Mouse (Mus musculus) kidney, embryonic 14.5 days (tissue): ENCODE data around the gene Slc39a11. TPM values are rescaled to one million over a fixed set of nuclear protein-coding genes. Genes with fewer than 3 reads are reported as not detected.

Source experiments
- ATAC-seq: fragments of 200-750 bp; cut with Nextera tagmentation; 2 replicates; pipeline ENCODE4 v1.8.0; 2017; ENCODE audit warnings: moderate number of reproducible peaks, mild to moderate bottlenecking, moderate TSS enrichment, moderate library complexity; ENCODE audit not compliant: low FRiP score, low TSS enrichment
- H3K27ac ChIP-seq: fragments of 300-500 bp; sonication (generic); 2 replicates; pipeline ENCODE4 v1.5.1; 2014; ENCODE audit warnings: low read depth, mild to moderate bottlenecking, low read length, moderate library complexity, mixed read lengths
- H3K27me3 ChIP-seq: fragments of 300-500 bp; sonication (generic); 2 replicates; pipeline ENCODE4 v1.6.1; 2014; ENCODE audit warnings: mild to moderate bottlenecking, low read length; ENCODE audit not compliant: control insufficient read depth, insufficient read depth
- H3K36me3 ChIP-seq: fragments of 300-500 bp; sonication (generic); 2 replicates; pipeline ENCODE4 v1.6.1; 2014; ENCODE audit warnings: low read length, mixed read lengths; ENCODE audit not compliant: control insufficient read depth, insufficient read depth
- H3K4me1 ChIP-seq: fragments of 300-500 bp; sonication (generic); 2 replicates; pipeline ENCODE4 v1.6.1; 2014; ENCODE audit warnings: low read length, mixed read lengths; ENCODE audit not compliant: control insufficient read depth, insufficient read depth
- H3K4me2 ChIP-seq: fragments of 300-500 bp; sonication (generic); replicated peaks from 2 replicates; pipeline ENCODE4 v1.6.1; 2014; ENCODE audit warnings: low read depth, mild to moderate bottlenecking, low read length
- H3K4me3 ChIP-seq: fragments of 300-500 bp; sonication (generic); 2 replicates; pipeline ENCODE4 v1.5.1; 2014; ENCODE audit warnings: mild to moderate bottlenecking, low read length
- H3K9ac ChIP-seq: fragments of 300-500 bp; sonication (generic); 2 replicates; pipeline ENCODE4 v1.6.1; 2014; ENCODE audit warnings: low read depth, mild to moderate bottlenecking, low read length, moderate library complexity
- H3K9me3 ChIP-seq: fragments of 300-500 bp; sonication (generic); 2 replicates; pipeline ENCODE4 v1.6.1; 2016; ENCODE audit warnings: low read length; ENCODE audit not compliant: control insufficient read depth
- WGBS: fragments of 180-500 bp; shearing (Covaris S2); extraction: QIAGEN DNeasy Blood & Tissue Kit; methylation state at CpG from one replicate; pipeline ENCODE4 v1.1.7; 2014; 5-methylcytosine and 5-hydroxymethylcytosine counted together
- polyA plus RNA-seq: library from polyadenylated mRNA; unstranded; fragments of >200 nt; fragmentation: Nextera tagmentation; extraction: Ambion mirVana; gene quantifications from 2 replicates; pipeline ENCODE4 v1.2.1, GENCODE M21; 2014

Slc39a11 gene
- polyA plus RNA-seq, 1 experiment from 2014 or later: 16.4 TPM

- Histone ChIP-seq H3K9ac (no peak overlapping the region), H3K9me3 (no peaks in the 10 kb centered on the region), H3K4me3 (no peak overlapping the region), H3K27me3 (no peaks in the 10 kb centered on the region), H3K4me2 (no peak overlapping the region), H3K4me1 (no peaks in the 10 kb centered on the region), H3K27ac (no peak overlapping the region), H3K36me3 (no peaks in the 10 kb centered on the region)
- WGBS: 75% methylated on average over 3 of the region's 3 CpGs
- no peak for ATAC-seq
Measured at GRCm38 (mm10) chr11:113528391-113528790, 121.5 kb downstream of the Slc39a11 start.

GRCm38 (mm10) chr11:113525731-113526130 is 124.1 kb downstream of the Slc39a11 start:
- H3K4me1 ChIP-seq: no peaks in the 10 kb centered on the region
- H3K9ac ChIP-seq: no peak overlapping the region
- H3K27ac ChIP-seq: no peak overlapping the region
- H3K9me3 ChIP-seq: no peaks in the 10 kb centered on the region
- no peaks in the 10 kb centered on the region for H3K27me3 ChIP-seq
- H3K36me3 ChIP-seq: no peaks in the 10 kb centered on the region
- no peak for ATAC-seq
- H3K4me3 ChIP-seq: no peak overlapping the region
- 73% methylated on average over 18 of the region's 18 CpGs for whole genome bisulfite sequencing
- H3K4me2 ChIP-seq: no peak overlapping the region

- Histone ChIP-seq H3K9ac (no peak overlapping the region), H3K4me2 (no peak overlapping the region), H3K4me1 (no peaks in the 10 kb centered on the region), H3K27ac (no peak overlapping the region), H3K27me3 (no peaks in the 10 kb centered on the region), H3K4me3 (no peak overlapping the region), H3K36me3 (no peaks in the 10 kb centered on the region), H3K9me3 (no peaks in the 10 kb centered on the region)
- no peak for ATAC-seq
- WGBS: 86% methylated on average over 4 of the region's 4 CpGs
Measured at GRCm38 (mm10) chr11:113522726-113523125, 127.2 kb downstream of the Slc39a11 start.

- H3K27me3 ChIP-seq: no peaks in the 10 kb centered on the region
- H3K36me3 ChIP-seq: no peaks in the 10 kb centered on the region
- no peak overlapping the region for H3K4me3 ChIP-seq
- H3K4me2 ChIP-seq: no peak overlapping the region
- H3K9me3 ChIP-seq: no peaks in the 10 kb centered on the region
- H3K4me1 ChIP-seq: no peaks in the 10 kb centered on the region
- ATAC-seq: no peak
- WGBS: 78% methylated on average over 20 of the region's 20 CpGs
- H3K27ac ChIP-seq: no peak overlapping the region
- no peak overlapping the region for H3K9ac ChIP-seq
Measured at GRCm38 (mm10) chr11:113521469-113522190, 128.2 kb downstream of the Slc39a11 start.

- no peak overlapping the region for H3K27ac ChIP-seq
- no peaks in the 10 kb centered on the region for H3K27me3 ChIP-seq
- no peaks in the 10 kb centered on the region for H3K4me1 ChIP-seq
- no peak overlapping the region for H3K9ac ChIP-seq
- H3K4me2 ChIP-seq: no peak overlapping the region
- no peak for ATAC-seq
- H3K9me3 ChIP-seq: no peaks in the 10 kb centered on the region
- H3K36me3 ChIP-seq: no peaks in the 10 kb centered on the region
- WGBS: 61% methylated on average over 17 of the region's 17 CpGs
- H3K4me3 ChIP-seq: no peak overlapping the region
Measured at GRCm38 (mm10) chr11:113520851-113521461, 128.9 kb downstream of the Slc39a11 start.

- WGBS: 77% methylated on average over 8 of the region's 8 CpGs
- no peak overlapping the region for H3K27ac ChIP-seq
- no peak overlapping the region for H3K4me2 ChIP-seq
- no peaks in the 10 kb centered on the region for H3K27me3 ChIP-seq
- no peak overlapping the region for H3K9ac ChIP-seq
- H3K9me3 ChIP-seq: no peaks in the 10 kb centered on the region
- no peak for ATAC-seq
- no peaks in the 10 kb centered on the region for H3K4me1 ChIP-seq
- no peaks in the 10 kb centered on the region for H3K36me3 ChIP-seq
- H3K4me3 ChIP-seq: no peak overlapping the region
Measured at GRCm38 (mm10) chr11:113520373-113520772, 129.5 kb downstream of the Slc39a11 start.

GRCm38 (mm10) chr11:113519973-113520372 is 129.9 kb downstream of the Slc39a11 start:
- no peak overlapping the region for H3K9ac ChIP-seq
- H3K4me3 ChIP-seq: no peak overlapping the region
- ATAC-seq: no peak
- H3K4me1 ChIP-seq: no peaks in the 10 kb centered on the region
- no peaks in the 10 kb centered on the region for H3K9me3 ChIP-seq
- no peak overlapping the region for H3K4me2 ChIP-seq
- H3K27ac ChIP-seq: no peak overlapping the region
- H3K36me3 ChIP-seq: no peaks in the 10 kb centered on the region
- 92% methylated on average over 7 of the region's 7 CpGs for WGBS
- H3K27me3 ChIP-seq: no peaks in the 10 kb centered on the region

GRCm38 (mm10) chr11:113518176-113518575 is 131.7 kb downstream of the Slc39a11 start:
- H3K27ac ChIP-seq: no peak overlapping the region
- 0 out of 2 replicates have a peak, but pooled peaks cover under 1% of the 10 kb centered on the region for H3K4me1 ChIP-seq
- H3K9me3 ChIP-seq: no peaks in the 10 kb centered on the region
- ATAC-seq: no peak
- H3K4me3 ChIP-seq: no peak overlapping the region
- WGBS: 77% methylated on average over 7 of the region's 7 CpGs
- no peak overlapping the region for H3K9ac ChIP-seq
- no peaks in the 10 kb centered on the region for H3K36me3 ChIP-seq
- H3K27me3 ChIP-seq: no peaks in the 10 kb centered on the region
- H3K4me2 ChIP-seq: no peak overlapping the region

- H3K4me3 ChIP-seq: no peak overlapping the region
- H3K4me1 ChIP-seq: 0 out of 2 replicates have a peak, but pooled peaks cover 3% of the 10 kb centered on the region
- H3K27ac ChIP-seq: no peak overlapping the region
- H3K4me2 ChIP-seq: no peak overlapping the region
- 46% methylated on average over 10 of the region's 10 CpGs for WGBS
- H3K9me3 ChIP-seq: no peaks in the 10 kb centered on the region
- H3K9ac ChIP-seq: no peak overlapping the region
- no peaks in the 10 kb centered on the region for H3K36me3 ChIP-seq
- no peak for ATAC-seq
- no peaks in the 10 kb centered on the region for H3K27me3 ChIP-seq
Measured at GRCm38 (mm10) chr11:113516156-113516555, 133.7 kb downstream of the Slc39a11 start.
